Mouse (Mus musculus): ENCODE measurements at regions not wholly inside any gene's neighbourhood (a gene's known extent, or its start where the extent isn't known, plus 50 kb on each side); places are given as distances from the start of the nearest gene placed in this dataset.

DNA sequence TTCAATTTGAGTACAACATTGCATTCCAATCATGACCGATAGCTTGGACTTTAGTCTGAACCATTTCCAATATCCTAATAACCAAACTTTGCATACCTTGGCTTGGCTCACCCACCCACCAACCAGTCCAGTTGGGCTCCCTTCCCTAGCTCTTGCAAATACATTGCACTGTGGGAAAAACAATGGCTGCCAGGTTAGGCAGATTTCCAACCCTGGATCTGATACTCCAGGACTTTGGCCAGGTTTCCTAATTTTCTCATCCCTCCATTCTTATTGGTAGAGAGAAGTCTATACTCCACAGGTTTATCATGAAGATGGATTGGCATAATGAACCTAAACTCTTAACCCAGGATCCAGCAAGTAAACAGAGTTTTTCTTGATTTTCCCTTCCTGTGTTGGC lies 299.4 kb upstream of the Chd6 start:
- TF ChIP-seq CTCF (IDR thresholded peaks at IDR 0.05; ENCODE audit: low read depth, low read length): no peak
- no peak for TF ChIP-seq POLR2A (IDR thresholded peaks at IDR 0.05; ENCODE audit: extremely low read depth, insufficient read depth, low read length)
